Mouse (Mus musculus) cerebellum, adult (tissue): ENCODE results near the gene Trim14.

Experiments
- ATAC-seq: cut with Nextera tagmentation; 2 replicates; pipeline ENCODE4 v1.9.2; 2017; ENCODE audit warnings: mild to moderate bottlenecking, moderate library complexity, mixed read lengths; ENCODE audit not compliant: insufficient number of reproducible peaks, low FRiP score, low TSS enrichment

Gene Trim14

GRCm38 (mm10) chr4:46447461-46447860 lies 88.5 kb downstream of the Trim14 start:
- ATAC-seq: no peak

GRCm38 (mm10) chr4:46445237-46445945 lies 90.5 kb downstream of the Trim14 start:
- peak; percentile 91 for ATAC-seq
